16 mouse cellular contexts compared by ENCODE assay signal in genomic region chr14:55793946-55794345, GRCm38 (mm10). TPM values are rescaled to one million over a fixed set of nuclear protein-coding genes. Genes with fewer than 3 reads are reported as not detected.
DNase-seq lines count a peak whose midpoint lies in the region; ATAC-seq and TF ChIP-seq lines count a peak whose summit lies in the region.
"Had no signal": no experiment of that assay in that cellular context is flagged by ENCODE, and none has a peak within 500 bp of the region (broad histone marks: within the 10 kb centered on the region; RNA-seq: fewer than 3 reads in every experiment).

No protein-coding gene starts in this region.

- no peak for TF ChIP-seq CTCF in heart, adult 2 months (IDR thresholded peaks at IDR 0.05)
- no peak for TF ChIP-seq CTCF in MEL (IDR thresholded peaks at IDR 0.05 in 2 of 3, conservative IDR thresholded peaks at IDR 0.05 in 1 of 3; ENCODE audit: control insufficient read depth in 1 of 3, insufficient read depth in 1 of 3, low read depth in 2 of 3, low read length in 3 of 3, poor library complexity in 1 of 3, severe bottlenecking in 1 of 3)

- no peaks in the 10 kb centered on the region for H3K9me3 ChIP-seq in heart, embryonic 11.5 days (replicated peaks; ENCODE audit: control insufficient read depth, low read length)
- H3K9me3 ChIP-seq in midbrain, embryonic 11.5 days (ENCODE audit: control insufficient read depth, low read length): no peaks in the 10 kb centered on the region
- no peaks in the 10 kb centered on the region for H3K9me3 ChIP-seq in midbrain, embryonic 16.5 days (replicated peaks; ENCODE audit: control insufficient read depth, low read length, poor library complexity, severe bottlenecking)
- no peaks in the 10 kb centered on the region for H3K9me3 ChIP-seq in MEL (replicated peaks; ENCODE audit: insufficient read depth, low read length)
- H3K9me3 ChIP-seq: heart, embryonic 13.5 days; hindbrain, embryonic 10.5 days; limb, embryonic 13.5 days had no signal

- H3K4me1 ChIP-seq in heart, adult 2 months (ENCODE audit: control insufficient read depth, insufficient read depth, low read length): peaks cover 3% of the 10 kb centered on the region; the same call in 1 of the 2 replicates
- H3K4me1 ChIP-seq in heart, embryonic 11.5 days (ENCODE audit: control insufficient read depth, insufficient read depth, low read length): no peaks in the 10 kb centered on the region
- no peaks in the 10 kb centered on the region for H3K4me1 ChIP-seq in midbrain, embryonic 11.5 days (ENCODE audit: control insufficient read depth, insufficient read depth, low read length)
- H3K4me1 ChIP-seq in midbrain, embryonic 16.5 days (ENCODE audit: control insufficient read depth, insufficient read depth, low read length): no peaks in the 10 kb centered on the region
- peaks cover 2 to 13% of the 10 kb centered on the region in 2 experiments for H3K4me1 ChIP-seq in MEL (ENCODE audit: control insufficient read depth in 1 of 2, insufficient read depth in 2 of 2, low read length in 2 of 2)
- H3K4me1 ChIP-seq: hindbrain, embryonic 10.5 days; limb, embryonic 13.5 days had no signal

- no peak for TF ChIP-seq POLR2A in heart, adult 2 months (IDR thresholded peaks at IDR 0.05; ENCODE audit: insufficient read depth, low read depth, low read length)
- TF ChIP-seq POLR2A in MEL (IDR thresholded peaks at IDR 0.05; ENCODE audit: control insufficient read depth in 1 of 2, insufficient read depth in 1 of 2, low read depth in 1 of 2, low read length in 2 of 2, poor library complexity in 1 of 2): no peak

- H3K4me2 ChIP-seq in heart, embryonic 11.5 days: no peak overlapping the region
- no peak overlapping the region for H3K4me2 ChIP-seq in midbrain, embryonic 11.5 days
- H3K4me2 ChIP-seq in midbrain, embryonic 16.5 days (ENCODE audit: low read length): no peak overlapping the region
- H3K4me2 ChIP-seq: heart, embryonic 13.5 days; limb, embryonic 13.5 days had no signal

- H3K27me3 ChIP-seq in heart, adult 2 months (ENCODE audit: control insufficient read depth, insufficient read depth, low read length): no peaks in the 10 kb centered on the region
- H3K27me3 ChIP-seq in heart, embryonic 11.5 days (ENCODE audit: control insufficient read depth, insufficient read depth, low read length): peaks cover 3% of the 10 kb centered on the region
- peaks cover 7% of the 10 kb centered on the region; the same call in 1 of the 2 replicates for H3K27me3 ChIP-seq in midbrain, embryonic 11.5 days (ENCODE audit: control insufficient read depth, insufficient read depth, low read length)
- H3K27me3 ChIP-seq in midbrain, embryonic 16.5 days (ENCODE audit: control insufficient read depth, insufficient read depth, low read depth, low read length): peaks cover 13% of the 10 kb centered on the region
- no peaks in the 10 kb centered on the region for H3K27me3 ChIP-seq in MEL (ENCODE audit: control insufficient read depth in 1 of 2, insufficient read depth in 2 of 2, low read length in 2 of 2)

- peak; percentile 26 to 33 for DNase-seq in heart, adult 2 months
- peak; percentile 54 for DNase-seq in midbrain, embryonic 11.5 days (ENCODE audit: low spot score, missing footprints)
- DNase-seq in MEL (ENCODE audit: low read depth, low spot score): peak; percentile 51
- peak; percentile 50 for DNase-seq in lung, postnatal 10 days
- DNase-seq in cerebellum, adult 9-11 months: no peak
- DNase-seq: kidney, postnatal 10 days; retina, postnatal 1 day had no signal

- no peak for ATAC-seq in heart, embryonic 11.5 days (replicated peaks; ENCODE audit: insufficient number of reproducible peaks, low FRiP score, low TSS enrichment)
- no peak for ATAC-seq in midbrain, embryonic 11.5 days (ENCODE audit: low FRiP score)
- no peak for ATAC-seq in midbrain, embryonic 16.5 days
- ATAC-seq: activated CD4-positive, CD25-positive, alpha-beta regulatory T cell, adult 4 months; inflammation-experienced regulatory T-cells, adult 6 months had no signal

- WGBS in heart, adult 2 months: 58% methylated on average over 2 of the region's 2 CpGs
- WGBS in heart, embryonic 11.5 days (ENCODE audit: insufficient replicate concordance): 57% methylated on average over 2 of the region's 2 CpGs
- 78% methylated on average over 2 of the region's 2 CpGs for WGBS in midbrain, embryonic 11.5 days
- WGBS in midbrain, embryonic 16.5 days: 75% methylated on average over 2 of the region's 2 CpGs

- no peaks in the 10 kb centered on the region for H3K36me3 ChIP-seq in heart, adult 2 months (ENCODE audit: control insufficient read depth, insufficient read depth, low read length)
- H3K36me3 ChIP-seq in heart, embryonic 11.5 days (ENCODE audit: control insufficient read depth, insufficient read depth, low read length): no peaks in the 10 kb centered on the region
- H3K36me3 ChIP-seq in midbrain, embryonic 11.5 days (ENCODE audit: control insufficient read depth, insufficient read depth, low read length): no peaks in the 10 kb centered on the region
- H3K36me3 ChIP-seq in midbrain, embryonic 16.5 days (ENCODE audit: control insufficient read depth, insufficient read depth, low read length): no peaks in the 10 kb centered on the region
- H3K36me3 ChIP-seq in MEL (ENCODE audit: control insufficient read depth in 1 of 2, insufficient read depth in 2 of 2, low read length in 2 of 2): peaks cover 0 to 12% of the 10 kb centered on the region in 2 experiments; a peak in 2 of 4 replicates
- H3K36me3 ChIP-seq: heart, embryonic 13.5 days; hindbrain, embryonic 10.5 days; limb, embryonic 13.5 days had no signal

- H3K27ac ChIP-seq in heart, adult 2 months: no peak overlapping the region; the same call in 1 of the 2 replicates
- H3K27ac ChIP-seq in heart, embryonic 11.5 days (ENCODE audit: low read depth, low read length): no peak overlapping the region
- H3K27ac ChIP-seq in midbrain, embryonic 11.5 days (ENCODE audit: low read depth, low read length): no peak overlapping the region
- H3K27ac ChIP-seq in midbrain, embryonic 16.5 days (ENCODE audit: low read length): no peak overlapping the region
- no peak overlapping the region for H3K27ac ChIP-seq in MEL (ENCODE audit: control insufficient read depth, low read depth, low read length)
- H3K27ac ChIP-seq: heart, embryonic 13.5 days; hindbrain, embryonic 10.5 days; limb, embryonic 13.5 days had no signal

- intact Hi-C loops in heart, adult 2 months (cut with DNase I): no loop called here

- H3K9ac ChIP-seq in heart, adult 2 months (ENCODE audit: low read depth, low read length): no peak overlapping the region
- H3K9ac ChIP-seq in heart, embryonic 11.5 days (ENCODE audit: low read depth, low read length): no peak overlapping the region
- H3K9ac ChIP-seq in midbrain, embryonic 11.5 days (ENCODE audit: low read length): no peak overlapping the region
- H3K9ac ChIP-seq in midbrain, embryonic 16.5 days (ENCODE audit: low read depth, low read length): no peak overlapping the region
- H3K9ac ChIP-seq in MEL (ENCODE audit: control insufficient read depth, low read depth, low read length, poor library complexity, severe bottlenecking): no peak overlapping the region
- H3K9ac ChIP-seq: heart, embryonic 13.5 days; limb, embryonic 13.5 days had no signal

- H3K4me3 ChIP-seq in heart, adult 2 months: no peak overlapping the region
- no peak overlapping the region for H3K4me3 ChIP-seq in heart, embryonic 11.5 days (ENCODE audit: low read depth, low read length)
- no peak overlapping the region for H3K4me3 ChIP-seq in midbrain, embryonic 11.5 days (ENCODE audit: low read depth, low read length)
- no peak overlapping the region for H3K4me3 ChIP-seq in midbrain, embryonic 16.5 days (ENCODE audit: low read depth, low read length)
- no peak overlapping the region for H3K4me3 ChIP-seq in MEL (ENCODE audit: control insufficient read depth in 1 of 2, insufficient read depth in 1 of 2, low read depth in 2 of 2, low read length in 2 of 2)
- H3K4me3 ChIP-seq: heart, embryonic 13.5 days; hindbrain, embryonic 10.5 days; limb, embryonic 13.5 days had no signal

- TF ChIP-seq RAD21 in MEL (IDR thresholded peaks at IDR 0.05; ENCODE audit: low read depth, low read length): no peak

- H3K79me2 ChIP-seq in heart, adult 2 months (replicated peaks; ENCODE audit: control insufficient read depth, insufficient read depth, low read length): no peaks in the 10 kb centered on the region
- H3K79me2 ChIP-seq in MEL (ENCODE audit: control insufficient read depth, insufficient read depth, low read length, poor library complexity): no peaks in the 10 kb centered on the region

- TF ChIP-seq EP300 in heart, adult 2 months (IDR thresholded peaks at IDR 0.05; ENCODE audit: insufficient read depth, low read depth, low read length): no peak
- TF ChIP-seq EP300 in MEL (IDR thresholded peaks at IDR 0.05; ENCODE audit: low read depth in 1 of 2, low read length in 2 of 2): no peak; a peak in 2 of 4 replicates

RNA-seq across cellular contexts. Expression of gene Ripk3, which starts 5.3 kb away (rescaled TPM):
- total RNA-seq in heart, adult 2 months (2021): 1 to 10 TPM; 2.2 to 2.4 TPM
- polyA plus RNA-seq in heart, adult 2 months (2012; rRNA removed): 3.5 and 4.1 TPM in 2 replicates
- polyA plus RNA-seq in heart, embryonic 11.5 days (2014; fragmentation: Nextera tagmentation; extraction: Ambion mirVana): 19.6 and 19.8 TPM in 2 replicates
- polyA plus RNA-seq in midbrain, embryonic 11.5 days (2014; fragmentation: Nextera tagmentation; extraction: Ambion mirVana): 4.0 and 4.5 TPM in 2 replicates
- 1.6 and 1.7 TPM in 2 replicates for polyA plus RNA-seq in midbrain, embryonic 16.5 days (2015; fragmentation: Nextera tagmentation; extraction: Ambion mirVana)
- total RNA-seq in MEL (2012; rRNA removed): 67.1 and 77.4 TPM in 2 replicates
- 100 to 1,000 TPM; 123 to 124 TPM for polyA plus RNA-seq in MEL (2012; ENCODE audit: insufficient read depth in 1 of 2, insufficient read length in 2 of 2, low read depth in 1 of 2, low replicate concordance in 2 of 2, missing spikeins in 1 of 2)

RNA-seq across cellular contexts. Expression of gene Adcy4, which starts 10.1 kb away (rescaled TPM):
- total RNA-seq in heart, adult 2 months (2021): 10 to 100 TPM; 16.1 to 20.3 TPM
- polyA plus RNA-seq in heart, adult 2 months (2012; rRNA removed): 36.5 and 40.0 TPM in 2 replicates
- 13.2 and 19.7 TPM in 2 replicates for polyA plus RNA-seq in heart, embryonic 11.5 days (2014; fragmentation: Nextera tagmentation; extraction: Ambion mirVana)
- 4.9 and 5.8 TPM in 2 replicates for polyA plus RNA-seq in midbrain, embryonic 11.5 days (2014; fragmentation: Nextera tagmentation; extraction: Ambion mirVana)
- polyA plus RNA-seq in midbrain, embryonic 16.5 days (2015; fragmentation: Nextera tagmentation; extraction: Ambion mirVana): 4.0 and 5.0 TPM in 2 replicates
- 0.19 and 0.29 TPM in 2 replicates for total RNA-seq in MEL (2012; rRNA removed)
- under 1 TPM in 1 of 2 experiments, not detected in 1; 0.35 TPM for polyA plus RNA-seq in MEL (2012; ENCODE audit: insufficient read depth in 1 of 2, insufficient read length in 2 of 2, low read depth in 1 of 2, low replicate concordance in 2 of 2, missing spikeins in 1 of 2)
- total RNA-seq: neutrophil, adult 5-6 weeks had no signal

RNA-seq across cellular contexts. Expression of gene Ltb4r1, which starts 28.2 kb away (rescaled TPM):
- total RNA-seq in heart, adult 2 months (2021): under 1 TPM; 0.34 to 0.36 TPM
- polyA plus RNA-seq in heart, adult 2 months (2012; rRNA removed): 0.76 TPM in 2 replicates
- 0.11 and 0.21 TPM in 2 replicates for polyA plus RNA-seq in heart, embryonic 11.5 days (2014; fragmentation: Nextera tagmentation; extraction: Ambion mirVana)
- polyA plus RNA-seq in midbrain, embryonic 11.5 days (2014; fragmentation: Nextera tagmentation; extraction: Ambion mirVana): not detected in 2 replicates
- polyA plus RNA-seq in midbrain, embryonic 16.5 days (2015; fragmentation: Nextera tagmentation; extraction: Ambion mirVana): 0.50 and 0.60 TPM in 2 replicates
- total RNA-seq in MEL (2012; rRNA removed): 0.35 and 0.65 TPM in 2 replicates
- polyA plus RNA-seq in MEL (2012; ENCODE audit: insufficient read depth in 1 of 2, insufficient read length in 2 of 2, low read depth in 1 of 2, low replicate concordance in 2 of 2, missing spikeins in 1 of 2): 1 to 10 TPM in 1 of 2 experiments, not detected in 1; 1.5 TPM
- polyA plus RNA-seq: embryonic facial prominence, embryonic 11.5 days had no signal

RNA-seq across cellular contexts. Expression of gene Nfatc4, which starts 29.0 kb away (rescaled TPM):
- 1 to 10 TPM; 3.6 to 5.1 TPM for total RNA-seq in heart, adult 2 months (2021)
- polyA plus RNA-seq in heart, adult 2 months (2012; rRNA removed): 6.0 and 7.3 TPM in 2 replicates
- 15.5 and 16.9 TPM in 2 replicates for polyA plus RNA-seq in heart, embryonic 11.5 days (2014; fragmentation: Nextera tagmentation; extraction: Ambion mirVana)
- 9.9 and 11.5 TPM in 2 replicates for polyA plus RNA-seq in midbrain, embryonic 11.5 days (2014; fragmentation: Nextera tagmentation; extraction: Ambion mirVana)
- 6.7 and 7.0 TPM in 2 replicates for polyA plus RNA-seq in midbrain, embryonic 16.5 days (2015; fragmentation: Nextera tagmentation; extraction: Ambion mirVana)
- total RNA-seq in MEL (2012; rRNA removed): 0.20 and 0.27 TPM in 2 replicates
- polyA plus RNA-seq in MEL (2012; ENCODE audit: insufficient read depth in 1 of 2, insufficient read length in 2 of 2, low read depth in 1 of 2, low replicate concordance in 2 of 2, missing spikeins in 1 of 2): under 1 TPM in 1 of 2 experiments, not detected in 1; 0.71 TPM
- total RNA-seq: neutrophil, adult 5-6 weeks had no signal
- polyA plus RNA-seq: activated CD4-positive, CD25-positive, alpha-beta regulatory T cell, adult 4 months; inflammation-experienced regulatory T-cells, adult 6 months had no signal

RNA-seq across cellular contexts. Expression of gene Ltb4r2, which starts 32.7 kb away (rescaled TPM):
- total RNA-seq in heart, adult 2 months (2021): under 1 TPM in 1 of 2 experiments, not detected in 1; 0.20 TPM
- polyA plus RNA-seq in heart, adult 2 months (2012; rRNA removed): 0.06 and 0.20 TPM in 2 replicates
- 0.16 and 1.0 TPM in 2 replicates for polyA plus RNA-seq in heart, embryonic 11.5 days (2014; fragmentation: Nextera tagmentation; extraction: Ambion mirVana)
- polyA plus RNA-seq in midbrain, embryonic 11.5 days (2014; fragmentation: Nextera tagmentation; extraction: Ambion mirVana): 0.12 and 0.40 TPM in 2 replicates
- polyA plus RNA-seq in midbrain, embryonic 16.5 days (2015; fragmentation: Nextera tagmentation; extraction: Ambion mirVana): 0.51 and 0.59 TPM in 2 replicates
- total RNA-seq in MEL (2012; rRNA removed): 0.19 and 0.59 TPM in 2 replicates
- polyA plus RNA-seq in MEL (2012; ENCODE audit: insufficient read depth in 1 of 2, insufficient read length in 2 of 2, low read depth in 1 of 2, low replicate concordance in 2 of 2, missing spikeins in 1 of 2): under 1 TPM in 1 of 2 experiments, not detected in 1; 0.52 TPM
- polyA plus RNA-seq: inflammation-experienced regulatory T-cells, adult 6 months had no signal
